In the genomic region with DNA sequence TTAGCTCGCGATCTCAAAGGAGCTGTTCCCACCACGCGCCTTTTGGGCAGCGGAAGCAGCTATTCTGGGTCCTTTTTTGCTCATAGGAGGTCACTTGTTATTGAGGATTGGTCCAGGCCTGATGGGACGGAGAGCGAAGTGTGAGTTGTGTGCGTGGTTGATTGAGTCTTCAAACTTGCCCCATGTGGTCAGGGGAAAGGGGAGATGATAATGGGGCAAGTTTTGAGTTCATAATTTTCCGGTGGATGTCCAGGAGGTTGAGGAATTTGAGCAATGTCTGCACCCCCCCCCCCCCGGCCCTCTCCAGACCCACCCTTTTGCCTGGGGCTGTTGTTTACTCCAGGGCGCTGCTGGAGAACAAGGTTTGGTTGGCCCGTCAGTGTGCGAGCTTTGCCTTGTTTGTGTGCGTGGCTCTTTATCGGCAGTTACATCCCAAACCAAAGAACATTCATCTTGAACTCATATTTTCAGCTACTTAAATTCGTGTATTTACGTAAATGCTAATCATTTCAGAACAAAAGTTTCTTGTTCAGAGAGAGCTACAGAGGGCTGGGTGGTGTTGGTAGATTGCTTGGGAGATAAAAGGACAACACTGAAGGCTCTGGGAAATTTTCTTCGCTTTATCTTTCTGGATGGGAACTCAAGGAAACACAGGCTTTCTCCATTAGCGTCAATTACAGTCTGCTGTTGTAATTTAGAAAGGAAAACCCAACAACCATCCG, we compare ENCODE assay signal across 8 mouse cellular contexts. TPM values are rescaled to one million over a fixed set of nuclear protein-coding genes. Genes with fewer than 3 reads are reported as not detected.
A peak's percentile ranks its signal among the peaks of the same experiment; 100 is the strongest.
DNase-seq lines count a peak whose midpoint lies in the region; ATAC-seq and TF ChIP-seq lines count a peak whose summit lies in the region.

No protein-coding gene starts in this region.

- no peaks in the 10 kb centered on the region for H3K9me3 ChIP-seq in megakaryocyte, embryonic 14.5 days
- H3K9me3 ChIP-seq in hindbrain, embryonic 15.5 days, result no peaks in the 10 kb centered on the region
- H3K9me3 ChIP-seq in lung, postnatal 0 days (ENCODE audit: low read length), result no peaks in the 10 kb centered on the region

- ATAC-seq in megakaryocyte, adult 5-6 weeks (ENCODE audit: poor library complexity, severe bottlenecking), result no peak
- ATAC-seq in hindbrain, embryonic 15.5 days (ENCODE audit: low FRiP score, low read depth), result no peak
- peak; percentile 42 for ATAC-seq in lung, postnatal 0 days
- ATAC-seq in granulocyte monocyte progenitor cell, adult 5-6 weeks (replicated peaks; ENCODE audit: poor library complexity, severe bottlenecking), result no peak; the same call in 1 of the 2 replicates

- peaks cover 68% of the 10 kb centered on the region for H3K4me1 ChIP-seq in megakaryocyte, embryonic 14.5 days
- peaks cover 42% of the 10 kb centered on the region for H3K4me1 ChIP-seq in hindbrain, embryonic 15.5 days (replicated peaks)
- H3K4me1 ChIP-seq in lung, postnatal 0 days (ENCODE audit: insufficient read depth, low read depth, low read length), result peaks cover 9% of the 10 kb centered on the region; the same call in 1 of the 2 replicates

- no peaks in the 10 kb centered on the region for H3K27me3 ChIP-seq in megakaryocyte, embryonic 14.5 days (replicated peaks)
- no peaks in the 10 kb centered on the region for H3K27me3 ChIP-seq in hindbrain, embryonic 15.5 days
- no peaks in the 10 kb centered on the region for H3K27me3 ChIP-seq in lung, postnatal 0 days (replicated peaks; ENCODE audit: insufficient read depth, low read length)

- peak overlapping the region; percentile 97 for H3K4me3 ChIP-seq in megakaryocyte, embryonic 14.5 days (replicated peaks)
- H3K4me3 ChIP-seq in hindbrain, embryonic 15.5 days, result peak overlapping the region; percentile 78
- H3K4me3 ChIP-seq in lung, postnatal 0 days (ENCODE audit: low read depth, low read length), result peak overlapping the region; percentile 93

- WGBS in hindbrain, embryonic 15.5 days, result 7% methylated on average over 20 of the region's 20 CpGs
- 3% methylated on average over 20 of the region's 20 CpGs for WGBS in lung, postnatal 0 days

- peaks cover 51% of the 10 kb centered on the region for H3K36me3 ChIP-seq in megakaryocyte, embryonic 14.5 days (replicated peaks; ENCODE audit: low read length)
- peaks cover 28% of the 10 kb centered on the region for H3K36me3 ChIP-seq in hindbrain, embryonic 15.5 days
- H3K36me3 ChIP-seq in lung, postnatal 0 days (ENCODE audit: insufficient read depth, low read length), result peaks cover 22% of the 10 kb centered on the region; the same call in 1 of the 2 replicates

- peak; percentile 28 for DNase-seq in brain, embryonic 14.5 days (ENCODE audit: low read depth)
- DNase-seq in lung, postnatal 0 days (ENCODE audit: low spot score), result peak; percentile 65
- no peak for DNase-seq in layer of hippocampus, postnatal 10 days (ENCODE audit: low spot score in 2 of 2)
- DNase-seq in left cerebral cortex, adult 18-20 months (ENCODE audit: low spot score in 2 of 2), result no peak

- no peak for TF ChIP-seq CTCF in brain, embryonic 14.5 days (IDR thresholded peaks at IDR 0.05; ENCODE audit: borderline replicate concordance, extremely low read depth, insufficient read depth, insufficient read length)
- no peak for TF ChIP-seq CTCF in lung, postnatal 0 days (IDR thresholded peaks at IDR 0.05)

- no peak for TF ChIP-seq POLR2A in brain, embryonic 14.5 days (IDR thresholded peaks at IDR 0.05; ENCODE audit: borderline replicate concordance, extremely low read depth, insufficient read depth, insufficient read length, poor library complexity, severe bottlenecking)

- peak overlapping the region; percentile 65 for H3K4me2 ChIP-seq in hindbrain, embryonic 15.5 days
- H3K4me2 ChIP-seq in lung, postnatal 0 days (replicated peaks; ENCODE audit: low read depth, low read length), result peak overlapping the region; percentile 68

- peak overlapping the region; percentile 89 for H3K27ac ChIP-seq in hindbrain, embryonic 15.5 days (replicated peaks)
- H3K27ac ChIP-seq in lung, postnatal 0 days (ENCODE audit: low read length), result peak overlapping the region; percentile 98

- H3K9ac ChIP-seq in hindbrain, embryonic 15.5 days, result peak overlapping the region; percentile 85
- peak overlapping the region; percentile 90 for H3K9ac ChIP-seq in lung, postnatal 0 days (replicated peaks; ENCODE audit: low read depth)

- no peak for TF ChIP-seq EP300 in lung, postnatal 0 days (IDR thresholded peaks at IDR 0.05)

RNA-seq across cellular contexts. Expression of gene Tkfc, which starts 0.6 kb away (rescaled TPM):
- polyA plus RNA-seq in megakaryocyte, embryonic 14.5 days (2012; ENCODE audit: insufficient read depth, low replicate concordance), result 3.5 and 7.3 TPM in 2 replicates
- 4.8 and 5.6 TPM in 2 replicates for total RNA-seq in megakaryocyte, adult 5-6 weeks (2015)
- 2.2 and 3.7 TPM in 2 replicates for total RNA-seq in megakaryocyte, adult 5-6 weeks (2017)
- polyA plus RNA-seq in brain, embryonic 14.5 days (2012; rRNA removed), result 35.8 and 38.2 TPM in 2 replicates
- polyA plus RNA-seq in hindbrain, embryonic 15.5 days (2015; fragmentation: Nextera tagmentation; extraction: Ambion mirVana), result 22.0 and 28.3 TPM in 2 replicates
- 7.3 TPM in 2 replicates for polyA plus RNA-seq in lung, postnatal 0 days (2015; fragmentation: Nextera tagmentation; extraction: Ambion mirVana)
- total RNA-seq in granulocyte monocyte progenitor cell, adult 5-6 weeks (2014; fragmentation: Nextera tagmentation), result 12.8 and 13.0 TPM in 2 replicates
- total RNA-seq in granulocyte monocyte progenitor cell, adult 5-6 weeks (2017), result 5.0 and 7.1 TPM in 2 replicates
- 10 to 100 TPM; 27.7 to 28.6 TPM for total RNA-seq in layer of hippocampus, postnatal 10 days (2021)
- total RNA-seq in left cerebral cortex, adult 18-20 months (2021), result 10 to 100 TPM; 15.6 to 17.1 TPM

RNA-seq across cellular contexts. Expression of gene Ddb1, which starts 0.9 kb away (rescaled TPM):
- 9.8 and 16.8 TPM in 2 replicates for polyA plus RNA-seq in megakaryocyte, embryonic 14.5 days (2012; ENCODE audit: insufficient read depth, low replicate concordance)
- total RNA-seq in megakaryocyte, adult 5-6 weeks (2015), result 45.1 and 49.1 TPM in 2 replicates
- total RNA-seq in megakaryocyte, adult 5-6 weeks (2017), result 156 and 175 TPM in 2 replicates
- 206 and 237 TPM in 2 replicates for polyA plus RNA-seq in brain, embryonic 14.5 days (2012; rRNA removed)
- 221 and 229 TPM in 2 replicates for polyA plus RNA-seq in hindbrain, embryonic 15.5 days (2015; fragmentation: Nextera tagmentation; extraction: Ambion mirVana)
- 178 and 181 TPM in 2 replicates for polyA plus RNA-seq in lung, postnatal 0 days (2015; fragmentation: Nextera tagmentation; extraction: Ambion mirVana)
- total RNA-seq in granulocyte monocyte progenitor cell, adult 5-6 weeks (2014; fragmentation: Nextera tagmentation), result 174 and 186 TPM in 2 replicates
- total RNA-seq in granulocyte monocyte progenitor cell, adult 5-6 weeks (2017), result 345 and 427 TPM in 2 replicates
- total RNA-seq in layer of hippocampus, postnatal 10 days (2021), result 100 to 1,000 TPM; 196 to 215 TPM
- total RNA-seq in left cerebral cortex, adult 18-20 months (2021), result 100 to 1,000 TPM; 193 to 195 TPM

RNA-seq across cellular contexts. Expression of gene Vwce, which starts 28.0 kb away (rescaled TPM):
- polyA plus RNA-seq in megakaryocyte, embryonic 14.5 days (2012; ENCODE audit: insufficient read depth, low replicate concordance), result 0.46 TPM in 1 of 2 replicates, not detected in the other
- 0.23 TPM in 1 of 2 replicates, not detected in the other for total RNA-seq in megakaryocyte, adult 5-6 weeks (2015)
- total RNA-seq in megakaryocyte, adult 5-6 weeks (2017), result not detected in 2 replicates
- 1.1 TPM in 2 replicates for polyA plus RNA-seq in brain, embryonic 14.5 days (2012; rRNA removed)
- polyA plus RNA-seq in hindbrain, embryonic 15.5 days (2015; fragmentation: Nextera tagmentation; extraction: Ambion mirVana), result 0.94 and 1.3 TPM in 2 replicates
- 0.08 TPM in 1 of 2 replicates, not detected in the other for polyA plus RNA-seq in lung, postnatal 0 days (2015; fragmentation: Nextera tagmentation; extraction: Ambion mirVana)
- total RNA-seq in granulocyte monocyte progenitor cell, adult 5-6 weeks (2014; fragmentation: Nextera tagmentation), result not detected in 2 replicates
- total RNA-seq in granulocyte monocyte progenitor cell, adult 5-6 weeks (2017), result 1.1 TPM in 1 of 2 replicates, not detected in the other
- 1 to 10 TPM; 1.0 to 2.3 TPM for total RNA-seq in layer of hippocampus, postnatal 10 days (2021)
- under 1 TPM; 0.66 to 1.00 TPM for total RNA-seq in left cerebral cortex, adult 18-20 months (2021)

RNA-seq across cellular contexts. Expression of gene Tmem138, which starts 28.9 kb away (rescaled TPM):
- 2.5 and 5.2 TPM in 2 replicates for polyA plus RNA-seq in megakaryocyte, embryonic 14.5 days (2012; ENCODE audit: insufficient read depth, low replicate concordance)
- 14.1 and 16.7 TPM in 2 replicates for total RNA-seq in megakaryocyte, adult 5-6 weeks (2015)
- 2.1 and 4.0 TPM in 2 replicates for total RNA-seq in megakaryocyte, adult 5-6 weeks (2017)
- polyA plus RNA-seq in brain, embryonic 14.5 days (2012; rRNA removed), result 31.0 and 39.4 TPM in 2 replicates
- polyA plus RNA-seq in hindbrain, embryonic 15.5 days (2015; fragmentation: Nextera tagmentation; extraction: Ambion mirVana), result 40.2 and 41.4 TPM in 2 replicates
- 19.4 and 21.6 TPM in 2 replicates for polyA plus RNA-seq in lung, postnatal 0 days (2015; fragmentation: Nextera tagmentation; extraction: Ambion mirVana)
- total RNA-seq in granulocyte monocyte progenitor cell, adult 5-6 weeks (2014; fragmentation: Nextera tagmentation), result 24.4 and 28.6 TPM in 2 replicates
- total RNA-seq in granulocyte monocyte progenitor cell, adult 5-6 weeks (2017), result 5.8 and 8.1 TPM in 2 replicates
- total RNA-seq in layer of hippocampus, postnatal 10 days (2021), result 10 to 100 TPM; 11.7 to 15.3 TPM
- total RNA-seq in left cerebral cortex, adult 18-20 months (2021), result 10 to 100 TPM; 11.0 to 12.3 TPM

RNA-seq across cellular contexts. Expression of gene Cyb561a3, which starts 29.1 kb away (rescaled TPM):
- 19.0 and 19.6 TPM in 2 replicates for polyA plus RNA-seq in megakaryocyte, embryonic 14.5 days (2012; ENCODE audit: insufficient read depth, low replicate concordance)
- 37.2 and 38.8 TPM in 2 replicates for total RNA-seq in megakaryocyte, adult 5-6 weeks (2015)
- total RNA-seq in megakaryocyte, adult 5-6 weeks (2017), result 36.1 and 38.3 TPM in 2 replicates
- 21.2 and 27.5 TPM in 2 replicates for polyA plus RNA-seq in brain, embryonic 14.5 days (2012; rRNA removed)
- 19.9 and 20.3 TPM in 2 replicates for polyA plus RNA-seq in hindbrain, embryonic 15.5 days (2015; fragmentation: Nextera tagmentation; extraction: Ambion mirVana)
- polyA plus RNA-seq in lung, postnatal 0 days (2015; fragmentation: Nextera tagmentation; extraction: Ambion mirVana), result 42.3 and 48.1 TPM in 2 replicates
- 35.1 and 39.7 TPM in 2 replicates for total RNA-seq in granulocyte monocyte progenitor cell, adult 5-6 weeks (2014; fragmentation: Nextera tagmentation)
- total RNA-seq in granulocyte monocyte progenitor cell, adult 5-6 weeks (2017), result 21.7 and 31.3 TPM in 2 replicates
- 10 to 100 TPM; 13.6 to 17.3 TPM for total RNA-seq in layer of hippocampus, postnatal 10 days (2021)
- total RNA-seq in left cerebral cortex, adult 18-20 months (2021), result 10 to 100 TPM in 1 of 2 experiments, 1 to 10 TPM in 1; 9.4 to 10.8 TPM

Comparison
In these comparisons a context has a peak if more than half of its experiments do, and no peak if none do; other contexts are left out.
1. DNase-seq: peak in brain, embryonic 14.5 days (single experiment) and lung, postnatal 0 days (single experiment); none in layer of hippocampus, postnatal 10 days (0 of 2) and left cerebral cortex, adult 18-20 months (0 of 2).
2. Peak in every context shown above with its lines, with median percentiles within 50 percentile points of each other: H3K4me3 ChIP-seq.